Mouse (Mus musculus) left cerebral cortex, adult 2 months (tissue): ENCODE measurements around the gene Layn. TPM values are rescaled to one million over a fixed set of nuclear protein-coding genes. Genes with fewer than 3 reads are reported as not detected.

Experiments used
- DNase-seq, 2 experiments: peaks; one replicate each; pipeline ENCODE4 v3.0.0; 2021 to 2022; ENCODE audit warnings: low spot score in 2 of 2, mixed read lengths in 1 of 2; ENCODE audit errors: extremely low spot score in 1 of 2
- H3K27ac ChIP-seq: fragments of 200-600 bp; 2 replicates; pipeline ENCODE4 v1.8.1; 2022
- H3K4me3 ChIP-seq: fragments of 200-600 bp; 2 replicates; pipeline ENCODE4 v1.8.1; 2022
- CTCF ChIP-seq: fragments of 200-600 bp; IDR thresholded peaks from 2 replicates; pipeline ENCODE4 v1.8.1; 2022; ENCODE audit warnings: antibody characterized with exemption, mild to moderate bottlenecking, moderate library complexity
- intact Hi-C: fragments of 180-260 bp; cut with DNase I; formaldehyde crosslinking; loops from one replicate; pipeline ENCODE4 v1.15.1; 2025
- total RNA-seq, 2 experiments: library from RNA; stranded (reverse); gene quantifications; 2 replicates each; pipeline ENCODE4 v1.2.3; 2021

Gene Layn
- total RNA-seq, 2 experiments from 2014 or later: 6.8 to 7.4 TPM

GRCm38 (mm10) chr9:51070801-51071200, 6.1 kb downstream of the Layn start:
- no peak for DNase-seq
- H3K4me3 ChIP-seq: no peak overlapping the region
- no peak overlapping the region for H3K27ac ChIP-seq
- intact Hi-C loops: no loop called here
- no peak for TF ChIP-seq CTCF

GRCm38 (mm10) chr9:51068202-51068601, 8.7 kb downstream of the Layn start:
- intact Hi-C loops: loop anchor here (5.0 kb wide), 1 partner anchor 69 kb away; no protein-coding TSS in a partner anchor
- no peak overlapping the region for H3K4me3 ChIP-seq
- no peak for TF ChIP-seq CTCF
- H3K27ac ChIP-seq: no peak overlapping the region
- no peak for DNase-seq

GRCm38 (mm10) chr9:51060601-51061000, 16.3 kb downstream of the Layn start, which contains the start of gene Btg4:
Gene Btg4, plus strand, starts transcription at chr9:51060901.
- H3K27ac ChIP-seq: no peak within 1 kb of the TSS
- intact Hi-C loops: no loop called here
- TF ChIP-seq CTCF: no peak

GRCm38 (mm10) chr9:51058951-51059521, 17.9 kb downstream of the Layn start:
- Histone ChIP-seq H3K27ac (no peak overlapping the region), H3K4me3 (no peak overlapping the region)
- peak; percentile 20 to 32 for DNase-seq
- intact Hi-C loops: loop anchor here (5.0 kb wide), 2 partner anchors 47 to 93 kb away; no protein-coding TSS in a partner anchor
- TF ChIP-seq CTCF: no peak

More at GRCm38 (mm10) chr9:51060601-51061000, 16.3 kb downstream of the Layn start, which contains the start of gene Btg4:
- no peak for DNase-seq
- H3K4me3 ChIP-seq: no peak within 1 kb of the TSS

GRCm38 (mm10) chr9:51056360-51057324, 20.3 kb downstream of the Layn start:
- no peak for DNase-seq
- intact Hi-C loops: loop anchor here (5.0 kb wide), 2 partner anchors 44 to 96 kb away; no protein-coding TSS in a partner anchor

GRCm38 (mm10) chr9:51052180-51052579, 24.7 kb downstream of the Layn start:
- intact Hi-C loops: loop anchor here (5.0 kb wide), 1 partner anchor 250 kb away; no protein-coding TSS in a partner anchor
- DNase-seq: no peak
- Histone ChIP-seq H3K4me3 (no peak overlapping the region), H3K27ac (no peak overlapping the region)
- TF ChIP-seq CTCF: peak; percentile 66

More at GRCm38 (mm10) chr9:51056360-51057324, 20.3 kb downstream of the Layn start:
- no peak overlapping the region for H3K4me3 ChIP-seq
- TF ChIP-seq CTCF: no peak
- H3K27ac ChIP-seq: no peak overlapping the region

- Histone ChIP-seq H3K27ac (no peak overlapping the region), H3K4me3 (no peak overlapping the region)
- no peak for TF ChIP-seq CTCF
- intact Hi-C loops: no loop called here
- DNase-seq: no peak
These were observed 34.8 kb downstream of the Layn start for GRCm38 (mm10) chr9:51042136-51042535.

- no peak overlapping the region for H3K4me3 ChIP-seq
- no peak for TF ChIP-seq CTCF
- no peak for DNase-seq
- intact Hi-C loops: no loop called here
- H3K27ac ChIP-seq: no peak overlapping the region
These were observed 35.4 kb downstream of the Layn start for GRCm38 (mm10) chr9:51041491-51041980.

- no peak for DNase-seq
- no peak for TF ChIP-seq CTCF
- H3K27ac ChIP-seq: no peak overlapping the region
- no peak overlapping the region for H3K4me3 ChIP-seq
- intact Hi-C loops: no loop called here
These were observed 43.9 kb downstream of the Layn start for GRCm38 (mm10) chr9:51032785-51033529.

- Histone ChIP-seq H3K4me3 (no peak overlapping the region), H3K27ac (no peak overlapping the region)
- no peak for TF ChIP-seq CTCF
- no peak for DNase-seq
- intact Hi-C loops: no loop called here
These were observed 44.6 kb downstream of the Layn start for GRCm38 (mm10) chr9:51032291-51032690.

- no peak for DNase-seq
- intact Hi-C loops: no loop called here
- no peak for TF ChIP-seq CTCF
- Histone ChIP-seq H3K4me3 (no peak overlapping the region), H3K27ac (no peak overlapping the region)
These were observed 45.3 kb downstream of the Layn start for GRCm38 (mm10) chr9:51031603-51032002.
